Mouse (Mus musculus) cerebral cortex, adult 2 months (tissue): Measurements from ENCODE around the gene Fam124a.

Source experiments
- WGBS: fragments of 180-500 bp; shearing (Covaris S2); methylation state at CpG from one replicate; pipeline ENCODE4 v1.1.7; 2018; 5-methylcytosine and 5-hydroxymethylcytosine counted together

The Fam124a gene

DNA sequence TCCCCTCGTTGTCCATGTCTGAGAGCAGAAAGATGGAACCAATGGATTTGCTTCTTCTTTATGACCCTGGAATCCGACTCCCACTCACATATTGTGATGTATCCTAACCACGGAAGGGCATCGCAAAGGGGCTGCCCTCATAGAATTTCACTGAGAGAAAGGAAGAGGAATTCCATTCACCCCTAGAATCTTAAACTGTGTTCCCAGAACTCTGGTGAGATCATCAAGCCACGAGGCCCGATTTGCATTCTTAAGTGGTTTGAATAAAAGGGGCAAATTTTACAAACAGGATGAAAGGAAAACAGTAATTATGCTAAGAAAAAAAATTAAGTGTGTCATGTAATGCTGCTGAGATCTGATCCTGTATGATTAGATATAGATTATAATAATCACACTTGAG is 19.4 kb downstream of the Fam124a start:
- WGBS, result 71% methylated on average over 6 of the region's 6 CpGs

DNA sequence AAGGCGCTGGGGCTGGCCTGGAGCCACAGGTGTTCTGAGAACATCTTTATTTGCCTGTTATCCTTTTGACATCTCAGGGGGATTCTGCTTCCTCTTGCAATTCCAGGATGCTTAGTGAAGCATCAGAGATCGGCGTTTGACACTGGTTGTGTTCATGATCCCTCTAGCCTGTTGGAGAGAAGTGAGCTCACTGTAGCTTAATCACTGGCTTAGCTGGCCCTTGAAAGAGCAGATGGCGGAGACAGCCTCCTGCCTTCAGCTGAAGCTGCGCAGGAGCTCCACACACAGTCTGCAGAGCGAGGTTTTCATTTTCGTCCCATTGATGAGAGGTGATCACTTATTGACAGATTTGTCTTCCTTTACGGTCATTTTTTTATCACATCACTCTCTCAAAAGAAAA is 20.3 kb downstream of the Fam124a start:
- WGBS, result 63% methylated on average over 8 of the region's 8 CpGs

DNA sequence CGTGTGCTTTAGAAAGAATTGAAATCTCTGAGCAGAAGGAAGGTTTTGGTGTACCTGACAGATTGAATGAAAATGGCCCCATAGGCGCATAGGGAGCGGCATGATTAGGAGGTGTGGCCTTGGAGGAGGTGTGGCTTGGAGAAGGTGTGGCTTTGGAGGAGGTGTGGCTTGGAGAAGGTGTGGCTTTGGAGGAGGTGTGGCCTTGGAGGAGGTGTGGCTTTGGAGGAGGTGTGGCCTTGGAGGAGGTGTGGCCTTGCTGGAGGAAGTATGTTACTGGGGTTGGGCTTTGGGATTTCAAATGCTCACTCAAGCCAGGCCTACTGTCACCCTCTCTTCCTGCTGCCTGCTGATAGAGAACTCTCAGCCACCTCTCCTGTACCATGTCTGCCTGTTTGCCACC is 25.4 kb downstream of the Fam124a start:
- 93% methylated on average over 3 of the region's 3 CpGs for WGBS

DNA sequence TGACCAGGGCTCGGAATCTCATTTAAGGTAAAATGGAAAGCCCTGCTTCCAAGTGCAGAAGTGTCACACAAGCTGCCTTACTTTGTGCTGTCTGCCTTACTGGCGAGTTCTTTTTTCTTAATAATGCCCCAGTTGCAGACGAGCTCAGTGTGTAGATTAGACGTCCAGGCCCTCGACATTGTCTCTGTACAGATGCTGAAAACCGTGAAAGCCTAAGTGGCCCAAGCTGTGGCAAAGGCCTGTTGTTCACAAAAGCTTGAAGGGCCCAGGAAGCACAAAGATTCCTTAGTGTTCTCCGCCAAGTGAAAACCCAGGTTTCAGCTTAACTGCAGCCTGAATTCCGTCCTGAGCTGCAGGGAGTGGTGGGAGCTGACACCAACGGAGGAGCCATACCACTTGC is 26.2 kb downstream of the Fam124a start:
- 66% methylated on average over 9 of the region's 9 CpGs for WGBS

DNA sequence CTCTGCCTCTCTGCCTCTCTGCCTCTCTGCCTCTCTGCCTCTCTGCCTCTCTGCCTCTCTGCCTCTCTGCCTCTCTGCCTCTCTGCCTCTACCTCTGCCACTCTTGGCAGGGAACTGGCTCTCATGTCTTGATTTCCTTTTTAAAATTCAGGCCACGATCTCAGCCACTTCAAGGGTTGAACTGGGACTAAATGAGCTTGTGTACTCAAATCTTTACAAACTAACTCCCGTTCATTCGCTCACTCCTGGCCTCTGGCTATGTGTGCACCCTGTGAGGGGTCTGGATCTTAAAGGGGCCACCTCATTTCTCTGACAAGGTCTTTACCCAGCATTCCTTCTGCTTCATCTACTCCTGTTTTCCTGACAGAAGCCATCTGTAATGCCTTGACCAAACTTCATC is 29.8 kb downstream of the Fam124a start:
- 60% methylated on average over 3 of the region's 3 CpGs for WGBS

DNA sequence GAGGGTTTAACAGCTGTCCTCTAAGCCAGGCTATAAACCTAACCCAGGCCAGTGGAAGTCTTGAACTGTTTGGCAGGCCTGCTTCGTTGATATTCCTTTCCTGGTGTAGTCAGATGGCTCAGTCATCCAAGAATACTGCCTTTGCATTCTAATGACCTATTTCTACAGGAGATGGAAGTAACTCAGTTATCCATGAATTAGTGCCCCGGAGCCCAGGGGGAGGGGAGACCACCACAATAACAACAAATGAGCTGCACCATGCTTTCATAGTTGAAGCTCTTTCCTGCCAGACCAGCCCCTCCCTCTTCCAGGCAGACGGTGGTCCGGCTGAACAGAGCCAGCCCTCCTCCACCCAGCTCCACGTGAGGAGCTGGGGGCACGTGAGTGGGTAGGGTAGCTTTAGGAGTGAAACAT is 44.6 kb downstream of the Fam124a start:
- 35% methylated on average over 6 of the region's 6 CpGs for WGBS

DNA sequence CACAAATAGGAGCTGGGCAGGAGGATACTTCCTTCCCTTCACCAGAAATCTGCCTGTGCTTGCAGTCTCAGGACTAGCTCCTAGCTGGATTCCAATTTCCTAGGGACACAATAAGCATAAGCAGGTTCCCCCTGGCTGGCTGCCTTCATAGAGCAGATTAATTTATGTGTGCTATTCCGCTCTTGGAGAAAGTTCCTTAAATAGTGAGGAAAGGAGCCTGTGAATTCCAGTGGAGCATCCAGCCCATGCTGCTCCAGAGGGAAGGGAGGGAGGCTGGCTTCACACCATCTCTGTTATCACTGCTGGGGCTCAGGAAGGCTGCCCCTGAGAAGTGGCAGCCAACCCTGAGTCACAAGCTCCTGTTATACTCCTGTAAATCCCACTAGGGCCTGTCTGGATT is 46.7 kb downstream of the Fam124a start:
- 39% methylated on average over 1 of the region's 1 CpGs for WGBS

DNA sequence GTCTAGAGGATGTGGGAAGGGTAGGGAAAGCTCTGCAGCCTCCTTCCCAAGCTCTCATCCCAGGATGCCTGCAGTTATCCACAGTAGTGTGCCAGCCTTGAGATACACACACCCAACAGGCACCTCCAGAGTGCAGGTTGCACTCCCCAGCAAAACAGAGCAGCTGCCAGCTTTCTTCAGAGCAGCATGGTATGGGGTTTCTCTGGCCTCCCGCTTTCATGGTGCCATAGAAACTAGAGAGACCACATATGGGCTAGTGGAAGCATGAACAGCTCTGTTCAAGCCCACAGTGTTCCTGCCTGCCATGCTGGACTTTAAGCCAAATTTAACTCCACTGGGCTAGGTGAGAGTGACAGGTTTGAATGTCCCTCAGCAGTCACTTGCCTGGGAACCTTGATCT is 47.3 kb downstream of the Fam124a start:
- WGBS, result 74% methylated on average over 1 of the region's 1 CpGs

DNA sequence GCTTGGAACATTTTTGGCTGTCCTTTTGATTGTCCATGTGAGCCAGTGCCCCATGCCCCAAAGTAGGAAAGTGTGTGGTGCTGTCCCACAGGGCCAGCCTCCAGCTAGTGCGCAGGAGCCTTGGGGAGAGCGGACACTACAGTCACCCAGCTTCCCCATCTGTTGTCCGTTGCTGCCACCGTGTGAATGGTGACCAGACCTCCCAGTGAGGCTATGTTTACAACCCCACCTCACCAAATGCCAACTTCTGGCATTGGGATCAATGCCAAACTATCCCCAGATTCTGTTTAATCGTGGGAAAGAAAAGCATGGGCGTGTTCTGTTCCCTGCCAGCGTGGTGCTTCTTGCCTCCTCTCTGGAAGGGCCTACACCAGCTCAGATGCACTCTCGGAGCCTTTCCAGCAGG is 52.3 kb downstream of the Fam124a start:
- WGBS, result 38% methylated on average over 8 of the region's 8 CpGs

DNA sequence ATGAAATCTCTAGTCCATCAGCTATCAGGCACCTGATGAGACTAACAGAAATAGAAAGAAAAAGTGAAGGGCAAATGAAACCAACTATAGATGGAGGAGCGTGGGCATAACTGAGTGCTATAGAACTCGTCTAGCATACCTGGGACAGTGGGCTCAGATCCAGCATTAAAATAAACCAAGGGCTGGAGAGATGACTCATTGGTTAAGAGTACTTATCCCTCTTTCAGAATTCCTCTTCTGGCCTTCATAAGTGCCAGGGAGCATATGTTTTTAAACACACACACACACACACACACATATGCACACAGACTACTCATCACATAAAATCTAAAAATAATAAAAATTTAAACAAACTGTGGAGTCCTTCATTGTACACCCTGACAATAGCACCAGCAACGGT is 54.4 kb downstream of the Fam124a start:
- WGBS, result 34% methylated on average over 3 of the region's 3 CpGs

DNA sequence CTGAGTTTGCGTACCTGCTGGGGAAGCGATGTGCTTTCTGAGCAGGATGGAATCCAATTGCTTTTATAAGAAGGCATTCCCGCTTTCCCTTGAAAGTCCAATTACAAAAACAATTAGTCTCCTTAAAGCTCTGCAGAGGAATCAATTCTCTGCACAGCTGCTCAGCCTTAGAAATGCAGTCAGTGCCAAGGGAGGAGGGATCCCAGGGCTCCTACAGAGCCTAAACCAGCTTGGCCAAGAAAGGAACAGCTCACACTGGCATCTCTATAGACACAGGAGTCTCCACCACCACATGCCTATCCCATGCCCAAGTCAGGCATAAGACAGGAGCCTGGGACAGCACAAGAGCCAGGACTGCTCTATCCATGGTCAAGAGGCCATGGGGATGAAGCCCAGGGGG is 66.9 kb downstream of the Fam124a start:
- WGBS, result 36% methylated on average over 3 of the region's 3 CpGs

DNA sequence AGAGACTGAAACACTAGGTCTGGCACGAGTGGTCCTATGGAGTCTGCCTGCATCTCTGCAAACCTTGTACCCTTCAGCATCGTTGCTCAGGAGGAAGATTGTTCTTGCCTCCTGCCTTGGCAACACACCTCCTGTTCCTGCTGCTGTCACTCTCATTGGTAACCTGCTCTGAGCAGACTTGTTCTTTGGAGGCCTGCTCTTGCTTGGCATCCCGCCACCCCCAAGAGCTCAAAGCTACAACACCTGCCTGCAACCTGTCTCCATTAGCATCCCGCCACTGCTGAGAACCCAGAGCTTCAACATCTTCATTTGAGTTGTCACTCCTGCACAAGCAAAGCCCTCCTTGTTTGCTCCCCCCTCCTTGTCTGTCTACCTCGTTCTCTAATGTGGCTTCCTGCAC is 72.4 kb downstream of the Fam124a start:
- 77% methylated on average over 5 of the region's 5 CpGs for WGBS

DNA sequence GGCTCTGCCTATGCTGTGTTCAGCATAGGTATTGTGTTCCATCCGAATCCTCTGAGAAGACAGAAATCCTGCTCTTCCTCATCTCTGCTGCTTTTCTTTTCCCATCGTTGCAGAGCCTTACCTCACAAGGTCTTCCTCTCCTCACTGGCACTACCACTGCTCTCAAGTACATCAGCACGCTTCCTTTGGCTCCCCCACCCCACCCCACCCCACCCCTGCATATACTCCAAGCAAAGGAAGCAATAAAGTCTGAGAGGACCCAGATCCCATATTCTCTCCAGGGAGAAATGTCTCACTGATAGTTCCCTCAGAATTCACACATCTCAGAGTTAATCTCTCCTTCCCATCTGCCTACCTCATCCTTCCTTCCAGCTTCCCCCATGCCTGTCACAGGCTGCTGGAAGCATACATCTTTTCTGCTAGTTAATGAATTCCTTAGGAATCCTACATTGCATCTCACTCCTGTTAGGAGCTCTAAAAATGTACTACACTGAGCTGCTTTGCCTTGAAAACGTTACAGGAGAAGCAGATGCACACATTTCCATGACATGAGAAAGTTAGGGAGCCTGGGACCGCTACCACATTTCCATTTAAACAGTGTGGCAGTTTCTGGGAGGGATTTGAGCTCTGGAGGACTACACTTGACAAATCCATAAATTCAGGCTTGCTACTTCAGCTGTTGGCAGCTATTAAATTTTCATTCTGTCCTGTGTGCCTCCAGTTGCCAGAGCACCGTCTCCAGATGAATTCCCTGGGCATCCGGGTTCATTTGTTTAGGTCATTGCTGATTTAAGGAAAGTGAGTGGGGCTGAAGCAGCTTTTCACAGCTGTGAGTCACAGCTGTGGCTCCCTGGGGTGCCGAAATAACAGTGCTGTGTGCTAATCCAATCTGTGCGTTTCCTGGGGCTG is 82.2 kb downstream of the Fam124a start:
- WGBS, result 16% methylated on average over 9 of the region's 9 CpGs

DNA sequence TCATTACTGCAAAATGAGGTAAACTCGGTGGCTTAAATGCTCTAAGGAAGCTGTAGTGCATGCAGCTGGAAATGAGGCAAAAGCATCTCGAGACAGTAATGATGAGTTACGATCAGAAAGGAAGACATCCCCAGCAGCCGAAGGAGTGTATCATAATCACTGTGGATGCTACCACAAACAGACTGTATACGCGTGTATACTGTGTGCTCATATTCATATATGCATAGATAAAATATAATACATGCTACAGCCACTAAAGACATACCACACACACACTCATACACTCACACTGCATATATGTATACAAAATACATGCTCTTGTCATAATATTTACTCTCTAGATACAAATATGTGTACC is 82.8 kb downstream of the Fam124a start:
- 20% methylated on average over 6 of the region's 6 CpGs for WGBS

DNA sequence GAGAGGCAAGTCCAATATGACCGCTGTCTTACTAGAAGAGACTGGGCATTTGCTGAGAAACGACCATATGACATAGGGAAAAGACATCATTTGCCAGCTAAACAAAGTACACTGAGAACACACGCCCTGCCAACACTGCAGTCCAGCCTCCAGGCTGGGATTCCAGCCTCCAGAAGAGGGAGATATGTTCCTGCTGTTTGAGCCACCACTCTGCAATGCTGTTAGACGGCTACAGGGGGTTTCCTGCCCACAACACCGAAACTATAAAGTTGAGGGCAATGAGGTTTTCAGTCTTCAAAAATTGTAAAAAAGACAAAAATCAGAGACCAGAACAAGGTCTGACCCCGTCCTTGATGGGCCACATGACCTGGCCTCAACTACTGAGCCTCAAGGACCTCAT is 83.6 kb downstream of the Fam124a start:
- WGBS, result 49% methylated on average over 6 of the region's 6 CpGs

DNA sequence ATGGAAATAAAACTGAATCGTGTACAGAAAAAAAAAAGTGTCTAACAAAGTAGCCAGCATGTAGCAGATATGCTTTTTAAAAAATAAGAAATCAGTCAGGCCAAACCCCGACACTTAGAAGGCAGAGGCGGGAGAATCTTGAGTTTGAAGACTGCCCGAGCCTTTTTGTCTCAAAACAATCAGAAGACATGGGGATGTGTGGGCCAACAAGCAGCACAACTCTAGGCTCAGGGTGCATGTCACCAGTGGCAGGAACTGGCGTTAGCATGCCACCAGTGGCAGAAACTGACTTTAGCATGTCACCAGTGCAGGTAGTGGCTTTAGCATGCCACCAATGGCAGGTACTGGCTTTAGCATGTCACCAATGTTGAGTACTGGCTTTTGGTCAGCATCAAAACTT is 84.0 kb downstream of the Fam124a start:
- WGBS, result 64% methylated on average over 5 of the region's 5 CpGs

DNA sequence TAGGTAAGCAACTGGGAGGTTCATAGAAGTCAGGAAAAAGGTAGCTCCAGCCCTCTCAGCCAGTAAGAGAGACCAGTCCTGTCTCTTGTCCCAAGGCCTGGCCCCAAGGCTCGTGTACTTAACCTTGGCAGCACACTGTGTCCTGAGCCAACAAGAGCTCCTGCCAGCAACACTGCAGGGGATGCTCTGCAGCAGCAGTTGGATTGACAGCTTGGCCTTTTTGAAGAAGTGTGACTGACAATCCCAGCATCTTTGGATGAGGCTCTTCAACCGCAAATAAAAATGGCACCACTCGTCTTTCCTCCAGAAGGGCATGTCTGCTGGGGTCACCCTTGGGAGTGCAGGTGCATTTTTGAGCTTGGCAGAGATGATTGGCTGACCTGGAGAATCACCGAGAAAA is 84.9 kb downstream of the Fam124a start:
- 62% methylated on average over 4 of the region's 4 CpGs for WGBS

DNA sequence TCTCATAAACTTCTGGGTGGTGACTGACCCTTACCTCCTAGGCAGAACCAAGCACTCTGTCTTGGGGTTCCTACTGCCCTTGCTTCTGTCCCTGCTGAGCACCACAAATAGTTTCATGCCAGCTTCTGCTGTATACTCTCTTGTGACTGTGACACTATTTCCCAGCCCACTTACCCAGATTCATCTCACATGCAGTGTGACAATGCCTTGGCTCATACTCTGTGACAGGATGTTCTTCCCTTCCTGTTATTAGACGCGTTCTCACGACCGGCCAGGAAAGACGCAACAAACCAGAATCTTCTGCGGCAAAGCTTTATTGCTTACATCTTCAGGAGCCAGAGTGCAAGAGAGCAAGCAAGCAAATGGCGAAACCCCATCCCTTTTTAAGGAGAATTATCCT is 86.8 kb downstream of the Fam124a start:
- 47% methylated on average over 6 of the region's 7 CpGs for WGBS

DNA sequence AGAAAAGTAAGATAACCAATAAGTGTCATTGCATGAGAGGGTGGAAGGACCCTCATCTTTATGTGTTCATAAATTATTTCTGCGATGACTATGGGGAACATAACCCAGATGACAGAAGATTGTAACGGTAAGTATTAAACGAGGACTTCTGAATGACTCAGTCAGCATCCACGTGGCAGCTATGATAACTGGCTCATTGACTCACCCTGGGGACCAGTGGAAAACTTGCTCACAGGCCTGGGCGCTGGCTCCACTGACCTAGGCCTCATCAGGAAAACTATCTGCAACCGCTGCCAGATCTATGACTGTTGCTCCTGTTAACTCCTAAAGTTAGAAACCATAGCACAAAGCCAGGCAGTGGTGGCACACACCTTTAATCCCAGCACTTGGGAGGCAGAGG is 92.9 kb downstream of the Fam124a start:
- 91% methylated on average over 6 of the region's 6 CpGs for WGBS

DNA sequence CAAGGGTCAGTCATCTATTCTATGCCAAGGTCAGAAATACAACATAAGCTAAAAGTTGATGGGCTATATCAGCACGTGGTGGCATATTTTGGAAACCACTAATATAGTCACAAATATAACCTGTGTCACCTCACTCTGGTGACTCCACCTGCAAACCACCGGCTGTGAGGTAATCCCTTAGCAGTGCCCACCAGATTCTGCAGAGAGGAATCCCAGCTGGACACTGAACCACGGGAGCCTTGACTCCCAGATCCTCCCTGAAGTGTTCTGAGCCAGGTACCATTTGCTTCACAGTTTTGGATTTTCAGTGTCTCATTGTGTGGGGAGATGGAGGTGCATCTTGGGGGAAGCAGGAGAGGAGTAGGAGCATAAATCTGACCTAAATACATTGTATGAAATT is 94.8 kb downstream of the Fam124a start:
- 71% methylated on average over 3 of the region's 3 CpGs for WGBS

DNA sequence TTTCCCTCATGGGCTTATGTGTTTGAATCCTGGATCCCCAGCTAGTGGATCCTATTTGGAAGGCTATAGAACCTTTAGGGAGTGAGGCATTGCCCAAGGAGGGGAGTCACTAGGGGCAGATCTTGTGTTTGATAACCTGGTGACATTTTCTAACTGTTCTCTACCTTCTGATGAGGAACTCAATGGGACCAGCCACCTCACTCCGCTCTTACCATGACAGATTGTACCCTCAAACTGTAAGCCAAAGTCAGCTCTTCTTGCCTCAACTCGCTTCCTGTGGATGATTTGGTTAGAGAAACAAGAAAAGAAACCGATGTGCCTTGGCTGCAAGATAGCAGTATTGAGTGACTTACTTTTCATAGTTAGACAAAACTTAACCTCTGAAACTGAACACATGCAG is 96.2 kb downstream of the Fam124a start:
- 95% methylated on average over 3 of the region's 3 CpGs for WGBS

DNA sequence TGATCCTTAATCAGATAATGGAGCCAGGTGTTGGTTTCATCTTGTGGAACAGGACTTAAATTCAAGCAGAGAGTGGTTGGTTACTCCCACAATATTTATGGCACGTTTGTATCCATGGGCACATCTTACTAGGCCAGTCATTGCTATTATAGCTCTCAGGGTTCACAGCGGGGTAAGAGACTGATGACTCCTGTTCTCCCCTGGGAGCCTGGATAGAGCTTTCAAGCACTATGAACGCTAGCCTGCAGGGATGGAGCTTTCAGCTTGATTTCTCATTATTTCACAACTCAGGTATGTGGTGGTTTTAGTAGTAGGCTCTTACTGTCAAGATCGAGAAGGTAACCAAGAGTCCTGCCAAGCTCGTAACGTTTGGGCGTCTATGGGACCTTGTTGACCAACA is 100.5 kb downstream of the Fam124a start:
- 89% methylated on average over 7 of the region's 7 CpGs for WGBS

DNA sequence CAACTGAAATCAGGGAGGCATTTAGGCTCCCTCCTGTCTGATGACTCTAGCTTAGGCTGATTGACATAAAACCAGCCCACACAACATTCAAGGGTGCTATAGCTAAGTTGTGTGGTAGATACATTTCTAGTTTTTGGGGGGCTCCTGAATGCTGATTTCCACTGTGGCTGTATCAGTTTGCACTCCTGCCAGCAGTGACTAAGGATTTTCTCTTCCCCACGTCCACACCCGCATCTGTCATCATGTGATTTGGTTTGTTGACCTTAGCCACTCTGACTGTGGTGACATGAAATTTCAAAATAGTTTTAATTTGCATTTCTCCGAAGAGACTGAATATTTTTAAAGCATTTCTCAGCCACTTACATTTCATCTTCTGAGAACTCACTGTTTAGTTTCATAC is 101.9 kb downstream of the Fam124a start:
- WGBS, result 54% methylated on average over 3 of the region's 3 CpGs
